Mouse (Mus musculus) small intestine, adult 2 months (tissue): Measurements from ENCODE around the gene Hivep3.

Experiments
- CTCF ChIP-seq: fragments of 200-500 bp; IDR thresholded peaks from 2 replicates; pipeline ENCODE4 v1.5.1; 2012; ENCODE audit warnings: low read depth, mild to moderate bottlenecking, control low read depth, inconsistent platforms, low read length, moderate library complexity, mixed read lengths; ENCODE audit not compliant: insufficient replicate concordance, insufficient read length; ENCODE audit errors: extremely low read depth
- POLR2A ChIP-seq: fragments of 200-500 bp; IDR thresholded peaks from 2 replicates; pipeline ENCODE4 v1.6.1; 2012; ENCODE audit warnings: low read depth, mild to moderate bottlenecking, control low read depth, inconsistent platforms, low read length, moderate library complexity

DNA sequence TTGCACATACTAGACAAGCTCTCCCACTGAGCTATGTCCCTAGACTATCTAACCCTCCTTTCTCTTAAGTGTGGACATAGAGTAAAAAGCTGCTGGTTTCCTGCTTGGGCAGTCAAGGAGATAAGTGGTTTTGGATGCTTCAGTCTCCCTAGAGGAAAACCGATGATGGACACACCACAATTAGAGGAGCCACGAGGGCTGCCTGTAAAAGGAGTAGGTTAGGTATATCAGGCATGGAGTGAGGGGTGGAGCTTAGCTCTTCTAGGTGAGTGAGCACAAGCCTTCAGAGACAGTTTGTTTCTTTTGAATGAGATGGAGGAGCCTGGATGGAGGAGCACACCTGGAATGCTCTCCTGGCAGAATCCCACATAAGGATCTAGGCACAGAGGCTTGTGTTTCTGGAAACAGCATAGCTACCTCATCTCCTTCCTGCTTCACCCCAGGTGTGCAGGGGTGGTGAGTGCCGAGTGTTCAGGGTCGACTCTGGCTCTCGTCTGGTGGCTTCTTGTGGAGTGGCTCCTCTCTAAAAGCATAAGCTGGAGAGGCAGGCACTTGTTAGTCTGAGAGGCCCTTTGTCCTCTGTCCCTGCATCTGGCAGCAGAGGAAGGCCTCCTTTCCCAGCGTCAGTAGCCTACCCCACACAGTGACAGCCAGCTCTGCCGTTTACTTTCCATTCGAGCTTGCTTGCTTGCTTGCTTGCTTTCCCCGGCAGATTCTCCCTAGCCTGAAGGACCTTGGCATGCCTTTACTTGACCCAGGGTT, 5.9 kb downstream of the Hivep3 start:
- TF ChIP-seq CTCF (no peak), POLR2A (no peak)
